Mouse (Mus musculus) cerebellum, postnatal 25 days (tissue): ENCODE results near the gene Fam163a.
"Not testable (repeated sequence)": the region's sequence is repeated elsewhere in the genome, so short reads cannot be mapped to it uniquely, and the experiment has no call there.

Experiments used
- DNase-seq, 2 experiments: peaks; one replicate each; pipeline ENCODE4 v3.0.0; 2021; ENCODE audit warnings: mixed read lengths in 2 of 2

Gene Fam163a

GRCm38 (mm10) chr1:156204656-156205131 is at the start of gene Fam163a:
Gene Fam163a (minus strand): TSS chr1:156205026.
- DNase-seq, result peak in 1 of 2 experiments; percentile 9

- DNase-seq, result not testable (repeated sequence)
These were observed 46.3 kb upstream of the Fam163a start for GRCm38 (mm10) chr1:156251096-156251495.

DNA sequence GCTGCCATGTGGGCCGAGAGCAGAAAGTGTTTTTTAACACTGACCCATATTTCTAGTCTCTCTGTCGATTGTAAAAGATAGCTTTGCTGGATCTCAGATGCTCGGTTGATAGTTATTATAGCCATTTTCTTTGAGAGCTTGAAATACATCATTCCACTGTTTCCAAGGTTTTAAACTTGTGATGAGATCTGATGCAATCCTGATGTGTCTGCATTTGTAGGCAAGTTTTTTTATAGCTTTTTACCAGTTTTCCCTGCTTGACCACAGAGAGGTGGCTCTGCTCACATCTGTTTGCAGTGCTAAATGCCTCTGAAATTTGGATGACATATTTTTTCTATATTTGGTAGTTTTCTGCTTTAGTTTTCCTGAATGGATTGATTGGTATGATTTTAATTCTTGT is 43.1 kb upstream of the Fam163a start:
- no peak for DNase-seq

- peak; percentile 44 to 73 for DNase-seq
These were observed 37.0 kb upstream of the Fam163a start for GRCm38 (mm10) chr1:156241713-156242348.

- DNase-seq, result peak in 1 of 2 experiments; percentile 28
These were observed 36.2 kb upstream of the Fam163a start for GRCm38 (mm10) chr1:156241035-156241434.

DNA sequence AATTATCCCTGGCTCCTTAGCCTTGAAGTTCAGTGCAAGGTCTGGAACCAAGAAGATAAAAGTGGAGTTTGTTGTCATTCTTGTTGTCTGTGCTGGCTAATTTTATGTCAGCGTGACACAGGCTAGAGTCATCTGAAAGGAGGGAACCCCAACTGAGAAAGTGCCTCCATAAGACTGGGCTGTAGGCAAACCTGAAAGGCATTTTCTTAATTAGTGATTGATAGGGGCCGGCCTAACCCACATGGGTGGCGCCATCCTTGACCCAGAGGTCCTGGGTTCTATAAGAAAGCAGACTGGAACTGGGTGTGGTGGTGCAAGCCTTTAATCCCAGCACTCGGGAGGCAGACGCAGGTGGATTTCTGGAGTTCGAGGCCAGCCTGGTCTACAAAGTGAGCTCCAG is 26.3 kb upstream of the Fam163a start:
- no peak for DNase-seq

GRCm38 (mm10) chr1:156230339-156231089 is 25.7 kb upstream of the Fam163a start:
- DNase-seq, result no peak

- peak; percentile 40 to 55 for DNase-seq
These were observed 24.6 kb upstream of the Fam163a start for GRCm38 (mm10) chr1:156229448-156229847.

GRCm38 (mm10) chr1:156228728-156229127 is 23.9 kb upstream of the Fam163a start:
- DNase-seq, result no peak

- DNase-seq, result no peak
These were observed 22.1 kb upstream of the Fam163a start for GRCm38 (mm10) chr1:156226903-156227302.

- no peak for DNase-seq
These were observed 17.6 kb upstream of the Fam163a start for GRCm38 (mm10) chr1:156222205-156223000.

GRCm38 (mm10) chr1:156221327-156221726 is 16.5 kb upstream of the Fam163a start:
- no peak for DNase-seq

DNA sequence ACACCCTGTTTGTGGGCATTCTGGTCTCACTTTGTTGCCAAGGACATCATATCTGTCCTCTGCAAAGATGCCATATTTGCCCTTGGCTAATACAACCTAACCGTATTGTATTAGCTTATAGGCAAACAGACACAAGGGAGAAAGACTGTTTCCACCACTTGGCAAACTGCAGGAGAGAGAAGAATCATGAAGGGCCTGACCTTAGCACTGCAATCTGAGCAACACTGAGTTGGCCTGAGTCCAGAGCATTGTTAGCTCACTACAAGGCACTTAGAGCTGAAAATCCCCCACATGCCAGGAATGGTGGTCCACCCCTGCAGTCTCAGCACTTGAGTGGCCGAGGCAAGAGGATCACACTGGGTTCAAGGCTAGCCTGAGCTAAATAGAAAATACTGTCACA is 13.7 kb upstream of the Fam163a start:
- no peak for DNase-seq

GRCm38 (mm10) chr1:156217941-156218340 is 13.1 kb upstream of the Fam163a start:
- no peak for DNase-seq

GRCm38 (mm10) chr1:156217393-156217792 is 12.6 kb upstream of the Fam163a start:
- no peak for DNase-seq

DNA sequence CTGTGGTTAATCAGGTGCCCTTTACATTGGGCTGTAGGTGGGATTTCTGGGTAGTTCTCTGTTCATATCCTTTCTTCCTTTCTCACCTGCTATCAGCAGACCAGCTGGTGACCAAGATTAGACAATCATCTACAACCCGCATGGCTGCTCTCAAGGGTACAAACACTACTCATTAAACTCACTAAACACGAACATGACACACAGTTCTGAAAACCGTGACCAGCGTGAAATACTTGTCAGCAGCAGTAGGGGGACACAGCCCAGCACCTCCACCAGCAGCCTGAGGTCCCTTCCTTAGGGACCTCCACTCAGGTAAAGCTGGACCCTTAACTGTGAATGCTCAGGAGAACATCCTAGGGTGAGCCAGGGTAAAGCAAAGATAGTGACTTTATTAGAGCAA is 11.4 kb upstream of the Fam163a start:
- no peak for DNase-seq

DNA sequence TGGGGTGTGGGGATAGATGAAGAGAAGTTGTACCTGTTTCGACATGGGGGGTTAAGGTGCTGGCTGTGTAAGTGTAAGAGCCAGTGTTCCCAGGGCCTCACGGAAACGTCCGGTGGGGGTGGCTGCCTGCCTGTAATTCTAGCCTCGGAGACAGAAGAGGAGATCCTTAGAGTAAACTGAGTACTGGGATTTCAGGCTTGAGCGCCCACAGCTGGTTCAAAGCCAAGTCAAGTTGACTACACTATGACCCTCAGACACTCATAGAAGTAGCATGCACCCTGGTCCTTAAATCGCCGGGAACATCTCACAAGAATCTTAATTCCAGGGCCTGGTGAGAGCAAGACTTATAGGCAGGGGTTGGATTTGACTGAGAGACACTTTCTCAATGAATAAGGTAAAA is 9.8 kb upstream of the Fam163a start:
- no peak for DNase-seq

GRCm38 (mm10) chr1:156212923-156213322 is 8.1 kb upstream of the Fam163a start:
- DNase-seq, result no peak

GRCm38 (mm10) chr1:156211809-156212317 is 7.0 kb upstream of the Fam163a start:
- DNase-seq, result no peak

GRCm38 (mm10) chr1:156205164-156205563 is 338 bp upstream of the Fam163a start:
- no peak for DNase-seq

GRCm38 (mm10) chr1:156203961-156204655 is 718 bp downstream of the Fam163a start:
- no peak for DNase-seq

- no peak for DNase-seq
These were observed 2.2 kb downstream of the Fam163a start for GRCm38 (mm10) chr1:156202661-156203060.

DNA sequence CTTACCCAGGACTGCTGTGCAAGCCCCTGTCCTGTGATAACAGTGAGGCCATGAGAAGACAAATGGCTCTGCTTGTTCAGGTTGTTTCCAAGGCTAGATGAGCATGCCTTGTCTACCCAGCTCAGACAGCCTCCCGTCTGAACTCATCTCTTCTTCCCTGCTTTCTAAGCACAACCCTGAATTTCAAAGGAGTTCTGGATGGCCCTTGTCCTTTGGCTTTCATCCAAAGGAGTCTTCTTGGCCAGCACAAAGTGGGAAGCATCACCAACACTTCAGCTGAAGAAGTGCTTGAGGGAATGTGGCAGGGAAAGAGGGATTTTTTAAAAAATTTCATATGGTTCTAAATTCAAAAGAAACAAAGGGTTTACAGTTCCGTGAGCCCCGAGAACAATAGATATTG is 3.8 kb downstream of the Fam163a start:
- DNase-seq, result no peak
